Mouse (Mus musculus) MEL (cell line): ENCODE results near the gene Nkpd1. TPM values are rescaled to one million over a fixed set of nuclear protein-coding genes. Genes with fewer than 3 reads are reported as not detected.

ENCODE experiments used
- DNase-seq: peaks from one replicate; pipeline ENCODE4 v3.0.0; 2011; ENCODE audit warnings: low read depth, low spot score
- H3K27ac ChIP-seq: 2 replicates; pipeline ENCODE4 v1.5.1; 2012; ENCODE audit warnings: low read depth, mild to moderate bottlenecking, control low read depth, low read length, moderate library complexity; ENCODE audit not compliant: control insufficient read depth
- H3K27me3 ChIP-seq, 2 experiments: fragments of 150-350 bp in 1 of 2; sonication (generic) in 1 of 2; 2 replicates each; pipeline ENCODE4 v1.6.1; 2012; ENCODE audit warnings: low read length in 2 of 2, mild to moderate bottlenecking in 2 of 2, improper control_type of control experiment in 1 of 2, moderate library complexity in 1 of 2; ENCODE audit not compliant: insufficient read depth in 2 of 2, control insufficient read depth in 1 of 2
- H3K36me3 ChIP-seq, 2 experiments: 2 replicates each; pipeline ENCODE4 v1.6.1; 2012 to 2014; ENCODE audit warnings: low read length in 2 of 2, improper control_type of control experiment in 1 of 2, inconsistent platforms in 1 of 2, mild to moderate bottlenecking in 1 of 2; ENCODE audit not compliant: insufficient read depth in 2 of 2, control insufficient read depth in 1 of 2
- H3K4me1 ChIP-seq, 2 experiments: fragments of 150-350 bp in 1 of 2; sonication (generic) in 1 of 2; 2 replicates each; pipeline ENCODE4 v1.6.1; 2012; ENCODE audit warnings: low read length in 2 of 2, improper control_type of control experiment in 1 of 2, mild to moderate bottlenecking in 1 of 2; ENCODE audit not compliant: insufficient read depth in 2 of 2, control insufficient read depth in 1 of 2
- H3K4me3 ChIP-seq, 2 experiments: fragments of 150-350 bp in 1 of 2; sonication (generic) in 1 of 2; 2 replicates each; pipeline ENCODE4 v1.5.1; 2012; ENCODE audit warnings: low read depth in 2 of 2, low read length in 2 of 2, mild to moderate bottlenecking in 2 of 2, moderate library complexity in 2 of 2, control low read depth in 1 of 2, improper control_type of control experiment in 1 of 2; ENCODE audit not compliant: control insufficient read depth in 1 of 2, insufficient read depth in 1 of 2
- H3K79me2 ChIP-seq: 2 replicates; pipeline ENCODE4 v1.6.1; 2012; ENCODE audit warnings: mild to moderate bottlenecking, low read length, moderate library complexity; ENCODE audit not compliant: control insufficient read depth, poor library complexity, insufficient read depth
- H3K9ac ChIP-seq: 2 replicates; pipeline ENCODE4 v1.6.1; 2012; ENCODE audit warnings: low read depth, mild to moderate bottlenecking, control low read depth, low read length, moderate library complexity; ENCODE audit not compliant: control insufficient read depth, poor library complexity, severe bottlenecking
- H3K9me3 ChIP-seq: fragments of 150-350 bp; sonication (generic); replicated peaks from 2 replicates; pipeline ENCODE4 v1.6.1; 2012; ENCODE audit warnings: mild to moderate bottlenecking, low read length, improper control_type of control experiment, moderate library complexity; ENCODE audit not compliant: insufficient read depth
- BHLHE40 ChIP-seq: IDR thresholded peaks from 2 replicates; pipeline ENCODE4 v1.6.1; 2012; ENCODE audit warnings: low read depth, mild to moderate bottlenecking, inconsistent platforms, low read length, improper control_type of control experiment, borderline replicate concordance
- CHD1 ChIP-seq: IDR thresholded peaks from 2 replicates; pipeline ENCODE4 v1.6.1; 2012; ENCODE audit warnings: low read depth, mild to moderate bottlenecking, inconsistent platforms, low read length, improper control_type of control experiment
- CHD2 ChIP-seq: IDR thresholded peaks from 2 replicates; pipeline ENCODE4 v1.6.1; 2011; ENCODE audit warnings: low read length, improper control_type of control experiment
- CTCF ChIP-seq, 3 experiments: IDR thresholded peaks in 2 of 3; conservative IDR thresholded peaks in 1 of 3; 2 replicates each; pipeline ENCODE4 v1.5.1; 2011 to 2012; ENCODE audit warnings: low read length in 3 of 3, low read depth in 2 of 3, mild to moderate bottlenecking in 2 of 3, improper control_type of control experiment in 1 of 3, inconsistent platforms in 1 of 3, mixed read lengths in 1 of 3, moderate library complexity in 1 of 3; ENCODE audit not compliant: control insufficient read depth in 1 of 3, insufficient read depth in 1 of 3, poor library complexity in 1 of 3, severe bottlenecking in 1 of 3
- E2F4 ChIP-seq: IDR thresholded peaks from 2 replicates; pipeline ENCODE4 v1.6.1; 2011; ENCODE audit warnings: low read depth, low read length, improper control_type of control experiment, borderline replicate concordance
- ELF1 ChIP-seq: IDR thresholded peaks from 2 replicates; pipeline ENCODE4 v1.6.1; 2014; ENCODE audit warnings: low read depth, mild to moderate bottlenecking, inconsistent platforms, low read length, improper control_type of control experiment, moderate library complexity
- EP300 ChIP-seq, 2 experiments: IDR thresholded peaks; 2 replicates each; pipeline ENCODE4 v1.6.1; 2011; ENCODE audit warnings: improper control_type of control experiment in 2 of 2, low read length in 2 of 2, low read depth in 1 of 2, mild to moderate bottlenecking in 1 of 2
- ETS1 ChIP-seq: IDR thresholded peaks from 2 replicates; pipeline ENCODE4 v1.6.1; 2012; ENCODE audit warnings: low read depth, mild to moderate bottlenecking, inconsistent platforms, low read length, improper control_type of control experiment, moderate library complexity
- GABPA ChIP-seq: IDR thresholded peaks from 2 replicates; pipeline ENCODE4 v1.6.1; 2012; ENCODE audit warnings: low read depth, mild to moderate bottlenecking, inconsistent platforms, low read length, improper control_type of control experiment, moderate library complexity
- GATA1 ChIP-seq: IDR thresholded peaks from 2 replicates; pipeline ENCODE4 v1.6.1; 2011; ENCODE audit warnings: low read depth, low read length, improper control_type of control experiment
- HCFC1 ChIP-seq: IDR thresholded peaks from 2 replicates; pipeline ENCODE4 v1.6.1; 2012; ENCODE audit warnings: low read depth, mild to moderate bottlenecking, inconsistent platforms, low read length, improper control_type of control experiment, moderate library complexity
- JUND ChIP-seq: IDR thresholded peaks from 2 replicates; pipeline ENCODE4 v1.6.1; 2011; ENCODE audit warnings: low read depth, mild to moderate bottlenecking, improper control_type of control experiment, low read length
- KAT2A ChIP-seq: conservative IDR thresholded peaks from 2 replicates; pipeline ENCODE4 v1.6.1; 2012; ENCODE audit warnings: low read depth, low read length, improper control_type of control experiment, inconsistent platforms
- MAFK ChIP-seq: IDR thresholded peaks from 2 replicates; pipeline ENCODE4 v1.6.1; 2011; ENCODE audit warnings: low read depth, mild to moderate bottlenecking, low read length, improper control_type of control experiment, borderline replicate concordance
- MAX ChIP-seq: IDR thresholded peaks from 2 replicates; pipeline ENCODE4 v1.6.1; 2011; ENCODE audit warnings: low read length, improper control_type of control experiment
- MAZ ChIP-seq: IDR thresholded peaks from 2 replicates; pipeline ENCODE4 v1.6.1; 2012; ENCODE audit warnings: low read depth, mild to moderate bottlenecking, inconsistent platforms, low read length, improper control_type of control experiment
- MEF2A ChIP-seq: IDR thresholded peaks from 2 replicates; pipeline ENCODE4 v1.6.1; 2014; ENCODE audit warnings: low read depth, mild to moderate bottlenecking, inconsistent platforms, low read length, improper control_type of control experiment; ENCODE audit not compliant: poor library complexity, insufficient replicate concordance, severe bottlenecking; ENCODE audit errors: extremely low read depth
- MXI1 ChIP-seq: IDR thresholded peaks from 2 replicates; pipeline ENCODE4 v1.6.1; 2011; ENCODE audit warnings: mild to moderate bottlenecking, low read depth, low read length, improper control_type of control experiment
- MYC ChIP-seq: IDR thresholded peaks from 2 replicates; pipeline ENCODE4 v1.6.1; 2011; ENCODE audit warnings: low read depth, mild to moderate bottlenecking, low read length, improper control_type of control experiment, moderate library complexity
- NELFE ChIP-seq: IDR thresholded peaks from 2 replicates; pipeline ENCODE4 v1.6.1; 2011; ENCODE audit warnings: low read depth, low read length, improper control_type of control experiment
- NRF1 ChIP-seq: IDR thresholded peaks from 2 replicates; pipeline ENCODE4 v1.6.1; 2014; ENCODE audit warnings: low read depth, mild to moderate bottlenecking, inconsistent platforms, low read length, improper control_type of control experiment, moderate library complexity; ENCODE audit not compliant: poor library complexity, insufficient read depth, severe bottlenecking
- POLR2A ChIP-seq, 2 experiments: IDR thresholded peaks; 2 replicates each; pipeline ENCODE4 v1.6.1; 2011 to 2012; ENCODE audit warnings: low read length in 2 of 2, mild to moderate bottlenecking in 2 of 2, control low read depth in 1 of 2, improper control_type of control experiment in 1 of 2, low read depth in 1 of 2, moderate library complexity in 1 of 2; ENCODE audit not compliant: control insufficient read depth in 1 of 2, insufficient read depth in 1 of 2, poor library complexity in 1 of 2
- POLR2AphosphoS2 ChIP-seq: IDR thresholded peaks from 2 replicates; pipeline ENCODE4 v1.6.1; 2011; ENCODE audit warnings: low read length, improper control_type of control experiment
- RAD21 ChIP-seq: IDR thresholded peaks from 2 replicates; pipeline ENCODE4 v1.6.1; 2011; ENCODE audit warnings: mild to moderate bottlenecking, low read depth, low read length, improper control_type of control experiment
- SIN3A ChIP-seq: IDR thresholded peaks from 2 replicates; pipeline ENCODE4 v1.6.1; 2012; ENCODE audit warnings: low read length, improper control_type of control experiment, inconsistent platforms
- SMC3 ChIP-seq: IDR thresholded peaks from 2 replicates; pipeline ENCODE4 v1.6.1; 2011; ENCODE audit warnings: low read depth, low read length, improper control_type of control experiment
- TBP ChIP-seq: IDR thresholded peaks from 2 replicates; pipeline ENCODE4 v1.8.0; 2011; ENCODE audit warnings: low read depth, low read length, improper control_type of control experiment
- TCF12 ChIP-seq: IDR thresholded peaks from 2 replicates; pipeline ENCODE4 v1.6.1; 2014; ENCODE audit warnings: low read depth, mild to moderate bottlenecking, inconsistent platforms, low read length, improper control_type of control experiment, moderate library complexity
- USF1 ChIP-seq: IDR thresholded peaks from 2 replicates; pipeline ENCODE4 v1.6.1; 2014; ENCODE audit warnings: low read depth, mild to moderate bottlenecking, inconsistent platforms, low read length, improper control_type of control experiment, moderate library complexity
- USF2 ChIP-seq, 2 experiments: IDR thresholded peaks; 2 replicates each; pipeline ENCODE4 v1.6.1; 2011 to 2012; ENCODE audit warnings: improper control_type of control experiment in 2 of 2, low read length in 2 of 2, borderline replicate concordance in 1 of 2, inconsistent platforms in 1 of 2, low read depth in 1 of 2, mild to moderate bottlenecking in 1 of 2; ENCODE audit not compliant: insufficient read depth in 1 of 2
- ZC3H11A ChIP-seq: IDR thresholded peaks from 2 replicates; pipeline ENCODE4 v1.6.1; 2012; ENCODE audit warnings: low read depth, mild to moderate bottlenecking, inconsistent platforms, low read length, improper control_type of control experiment
- ZKSCAN1 ChIP-seq: IDR thresholded peaks from 2 replicates; pipeline ENCODE4 v1.6.1; 2012; ENCODE audit warnings: low read depth, mild to moderate bottlenecking, inconsistent platforms, low read length, improper control_type of control experiment, moderate library complexity
- ZMIZ1 ChIP-seq: IDR thresholded peaks from 2 replicates; pipeline ENCODE4 v1.6.1; 2012; ENCODE audit warnings: low read depth, mild to moderate bottlenecking, inconsistent platforms, low read length, improper control_type of control experiment, moderate library complexity
- ZNF384 ChIP-seq: IDR thresholded peaks from 2 replicates; pipeline ENCODE4 v1.6.1; 2012; ENCODE audit warnings: low read depth, mild to moderate bottlenecking, inconsistent platforms, low read length, improper control_type of control experiment
- polyA plus RNA-seq, 2 experiments: library from polyadenylated mRNA; stranded (reverse) in 1 of 2; unstranded in 1 of 2; fragments of >175 nt in 1 of 2; fragments of >200 nt in 1 of 2; gene quantifications; 2 replicates each; pipeline versions ENCODE4 v1.2.1 to v1.2.4; 2012; ENCODE audit warnings: low replicate concordance in 2 of 2, low read depth in 1 of 2; ENCODE audit not compliant: insufficient read length in 2 of 2, insufficient read depth in 1 of 2, missing spikeins in 1 of 2
- total RNA-seq: library from RNA; depleted of rRNA; stranded (reverse); fragments of 300-350 nt; gene quantifications from 2 replicates; pipeline ENCODE4 v1.2.3, GENCODE M21; 2012

Gene Nkpd1
- total and polyA plus RNA-seq, 3 experiments, result 0.33 to 0.35 TPM; not detected in 1

GRCm38 (mm10) chr7:19564455-19564854 is 46.8 kb downstream of the Nkpd1 start:
- H3K36me3 ChIP-seq, result peaks cover 0 to 25% of the 10 kb centered on the region in 2 experiments; a peak in 2 of 4 replicates
- H3K79me2 ChIP-seq, result peaks cover 28% of the 10 kb centered on the region
- TF ChIP-seq GATA1 (no peak), MYC (peak; percentile 17; the same call in 1 of the 2 replicates), POLR2A (IDR thresholded peaks at IDR 0.05; ENCODE audit: control insufficient read depth in 1 of 2, insufficient read depth in 1 of 2, low read depth in 1 of 2, low read length in 2 of 2, poor library complexity in 1 of 2) (0 out of 4 replicates have a peak, but pooled peaks of 1 of the 2 experiments have one; percentile 10), HCFC1 (no peak; the same call in none of the 2 replicates), ZC3H11A (0 out of 2 replicates have a peak, but pooled peaks have one; percentile 35), SMC3 (peak; percentile 28; the same call in 1 of the 2 replicates), MEF2A (no peak), MXI1 (no peak), E2F4 (no peak), GABPA (no peak), ELF1 (no peak), KAT2A (no peak), ZNF384 (no peak), EP300 (IDR thresholded peaks at IDR 0.05; ENCODE audit: low read depth in 1 of 2, low read length in 2 of 2) (no peak), USF2 (IDR thresholded peaks at IDR 0.05; ENCODE audit: borderline replicate concordance in 1 of 2, insufficient read depth in 1 of 2, low read depth in 1 of 2, low read length in 2 of 2) (no peak), MAX (no peak), CTCF (IDR thresholded peaks at IDR 0.05 in 2 of 3, conservative IDR thresholded peaks at IDR 0.05 in 1 of 3; ENCODE audit: control insufficient read depth in 1 of 3, insufficient read depth in 1 of 3, low read depth in 2 of 3, low read length in 3 of 3, poor library complexity in 1 of 3, severe bottlenecking in 1 of 3) (peak; percentile 32 to 51 (median 50)), NRF1 (no peak), MAFK (no peak), TBP (0 out of 2 replicates have a peak, but pooled peaks have one; percentile 3), BHLHE40 (no peak), ZMIZ1 (no peak), MAZ (no peak), POLR2AphosphoS2 (no peak), SIN3A (no peak; the same call in 1 of the 2 replicates), CHD2 (no peak), JUND (no peak), CHD1 (no peak), RAD21 (peak; percentile 34), NELFE (no peak; the same call in 1 of the 2 replicates), USF1 (no peak), ZKSCAN1 (no peak), ETS1 (no peak), TCF12 (no peak)
- TF ChIP-seq, all 39 proteins: peak for 7
- Histone ChIP-seq H3K27me3 (no peaks in the 10 kb centered on the region), H3K4me1 (peaks cover 9 to 31% of the 10 kb centered on the region in 2 experiments; a peak in 3 of 4 replicates), H3K9ac (peak overlapping the region; percentile 44), H3K9me3 (no peaks in the 10 kb centered on the region), H3K27ac (peak overlapping the region; percentile 96), H3K4me3 (peak overlapping the region in 1 of 2 experiments; percentile 10; a peak in 1 of 4 replicates)
- DNase-seq, result peak; percentile 82
